Mouse (Mus musculus) retina, adult 2 months (tissue): ENCODE results near the gene Zfp646.

ENCODE experiments used
- DNase-seq: peaks from one replicate; pipeline ENCODE4 v3.0.0-alpha.2; 2012; ENCODE audit warnings: low read depth, low spot score

Gene Zfp646

DNA sequence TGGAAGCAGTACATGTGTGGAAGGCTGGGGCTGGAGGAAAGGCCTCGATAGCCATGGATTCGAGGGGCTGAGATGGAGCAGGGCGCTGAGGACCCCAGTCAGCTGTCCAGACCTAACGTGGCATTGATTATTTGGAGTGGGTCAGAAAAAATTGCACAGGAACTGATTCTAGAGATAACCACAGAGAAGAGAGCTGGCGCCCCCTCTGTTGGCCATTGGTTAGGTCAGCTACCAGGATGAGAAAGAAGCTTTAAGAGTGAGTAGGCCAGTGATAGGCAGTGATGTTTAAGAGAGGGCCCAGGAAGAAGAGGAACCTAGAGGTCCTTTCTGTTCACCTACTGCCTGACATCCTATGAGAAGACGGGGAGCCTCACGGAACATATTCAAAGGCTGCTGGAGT is 43.3 kb downstream of the Zfp646 start:
- DNase-seq: no peak

DNA sequence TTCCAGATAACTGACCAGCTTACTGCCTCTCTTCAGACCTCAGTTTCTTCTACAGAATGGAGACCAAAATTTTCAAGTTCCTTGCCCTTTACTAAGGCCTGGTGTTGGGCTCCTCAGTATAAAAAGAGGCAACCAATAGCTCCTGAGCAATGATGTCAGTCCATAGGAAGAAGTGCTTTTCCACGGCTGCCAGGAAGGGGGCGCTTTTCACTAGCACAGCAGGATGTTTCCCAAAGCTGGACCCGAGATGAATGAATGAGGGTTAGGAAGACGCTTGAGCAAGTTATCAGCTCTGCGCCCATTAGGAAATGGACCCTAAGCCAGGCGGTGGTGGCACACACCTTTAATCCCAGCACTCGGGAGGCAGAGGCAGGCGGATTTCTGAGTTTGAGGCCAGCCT is 45.5 kb downstream of the Zfp646 start:
- no peak for DNase-seq

DNA sequence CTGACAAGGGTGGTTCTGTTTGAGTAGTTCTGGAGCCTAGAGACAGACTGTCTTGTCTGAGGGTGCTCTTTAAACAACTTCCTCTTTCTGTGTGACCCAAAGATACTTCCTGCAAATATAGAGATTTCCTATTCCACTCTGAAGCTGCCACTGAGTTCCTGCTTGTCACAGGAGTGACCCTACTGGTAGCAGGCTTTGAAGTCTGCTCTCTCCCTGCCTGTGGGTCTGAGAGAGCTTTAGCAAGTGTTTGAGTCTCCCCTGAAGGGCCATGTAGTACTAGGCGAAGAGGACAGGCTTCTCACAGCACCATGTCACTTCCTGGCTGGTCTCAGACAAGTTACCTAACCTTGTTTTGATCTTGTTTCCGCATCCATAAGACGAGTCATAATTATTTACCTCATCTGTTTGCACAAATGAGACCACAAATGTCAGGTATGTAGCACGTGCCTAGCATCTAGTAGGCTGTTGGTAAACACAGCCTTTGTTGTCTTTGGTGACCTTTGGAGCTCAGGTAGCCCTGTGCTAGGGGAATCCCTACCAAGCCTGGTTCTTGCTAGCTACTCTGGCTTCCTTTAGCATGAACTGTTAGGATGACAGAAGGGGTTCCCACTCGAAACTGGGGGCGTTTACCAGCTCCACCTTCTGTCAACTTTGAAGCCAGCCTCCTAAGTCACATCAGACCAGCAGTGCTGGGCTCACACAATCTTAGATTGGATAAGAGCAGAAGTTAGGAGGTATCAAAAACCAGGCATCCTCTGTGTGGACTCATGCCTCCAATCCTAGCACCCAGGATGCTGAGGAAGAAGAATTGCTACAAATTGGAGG is 46.6 kb downstream of the Zfp646 start:
- DNase-seq: no peak

DNA sequence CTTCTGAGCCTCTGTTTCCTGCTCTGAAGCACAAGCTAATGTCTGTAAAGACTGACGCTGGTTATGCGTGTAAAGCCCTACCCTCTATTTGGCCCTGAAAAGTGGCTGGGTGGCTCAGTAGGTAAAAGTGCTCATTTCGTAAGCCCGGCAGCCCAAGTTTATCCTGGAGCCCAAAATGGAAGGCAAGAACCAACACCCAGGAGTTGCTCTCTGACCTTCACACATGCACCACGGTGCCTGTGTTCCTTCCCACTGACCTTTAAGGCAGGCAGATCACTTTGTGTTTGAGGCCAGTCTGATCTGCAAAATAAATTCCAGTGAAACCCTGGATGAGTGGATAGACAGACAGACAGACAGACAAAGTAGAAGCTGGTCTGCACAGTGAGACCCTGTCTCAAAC is 47.7 kb downstream of the Zfp646 start:
- no peak for DNase-seq

DNA sequence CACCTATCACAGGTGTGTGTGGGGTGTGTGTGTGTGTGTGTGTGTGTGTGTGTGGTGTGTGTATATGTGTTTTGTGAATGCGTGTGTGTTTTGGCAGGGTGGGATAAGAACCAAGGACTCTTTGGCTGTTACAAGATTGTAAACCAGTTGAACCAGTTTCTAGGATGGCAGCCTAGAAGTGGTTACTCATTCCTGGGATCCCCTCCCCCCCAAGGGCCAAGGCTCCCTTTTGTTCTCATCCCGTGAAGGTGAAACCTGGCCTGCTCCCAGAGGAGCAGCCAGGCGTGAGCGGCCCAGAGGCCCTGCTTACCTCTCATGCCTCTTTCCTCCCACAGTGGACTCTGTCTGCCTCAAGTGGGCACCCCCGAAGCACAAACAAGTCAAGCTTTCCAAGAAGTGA is 49.2 kb downstream of the Zfp646 start:
- DNase-seq: no peak

DNA sequence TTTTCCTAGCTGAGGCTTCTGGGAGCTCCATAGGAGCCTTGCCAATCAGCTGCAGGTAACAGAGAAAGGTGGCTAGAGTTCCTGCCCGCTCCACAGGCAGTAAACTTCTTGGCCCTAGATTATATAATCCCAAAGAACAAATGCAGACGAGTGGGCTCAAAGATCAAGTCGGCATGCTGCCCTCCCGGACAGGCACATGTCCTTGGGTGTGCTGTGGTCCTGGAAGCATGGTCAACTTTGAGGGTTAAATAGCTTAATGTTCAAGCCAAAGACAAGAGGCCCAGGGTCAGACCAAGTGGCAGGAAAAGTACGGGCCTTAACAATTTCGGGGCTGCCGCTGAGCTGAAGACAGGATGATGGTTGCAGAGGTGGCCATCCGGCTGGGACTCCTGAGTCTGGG is 50.0 kb downstream of the Zfp646 start:
- DNase-seq: no peak

DNA sequence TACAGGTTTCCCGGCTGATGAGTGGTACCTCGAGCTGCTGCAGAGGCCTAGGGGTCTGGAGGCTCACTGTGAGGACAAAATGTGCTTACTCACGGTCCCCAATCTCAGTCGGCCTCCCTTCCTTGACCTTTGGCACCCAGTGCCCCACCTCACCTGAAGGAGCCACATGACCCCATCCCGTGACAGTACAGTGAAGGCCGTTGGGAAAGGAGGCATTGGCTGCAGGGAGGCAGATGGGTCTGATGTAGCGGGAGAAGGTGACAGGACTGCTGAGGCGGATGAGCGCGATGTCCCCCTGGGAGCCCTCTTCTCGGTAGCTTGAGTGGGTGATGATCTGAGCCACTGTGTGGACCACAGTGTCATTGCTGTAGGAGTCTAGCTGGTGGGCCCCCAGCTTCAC is 50.8 kb downstream of the Zfp646 start:
- DNase-seq: no peak

DNA sequence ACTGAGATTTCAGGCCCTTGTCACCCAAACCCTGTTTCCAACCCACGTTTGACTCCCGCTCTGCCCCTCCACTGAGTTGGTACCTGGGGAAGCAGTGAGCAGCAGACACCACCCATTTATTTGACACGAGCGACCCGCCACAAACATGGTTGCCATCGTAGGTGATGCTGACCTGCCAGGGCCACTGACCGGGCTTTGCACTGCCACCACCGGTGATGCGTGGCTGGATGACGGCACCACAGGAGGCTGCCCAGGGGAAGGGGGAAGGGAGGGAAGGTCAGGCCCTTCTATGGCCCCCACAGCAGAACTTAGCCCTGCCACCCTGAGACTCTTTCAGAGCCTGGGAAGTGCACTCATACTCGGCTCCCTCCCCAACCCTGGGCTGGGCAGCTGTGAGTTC is 51.7 kb downstream of the Zfp646 start:
- no peak for DNase-seq

DNA sequence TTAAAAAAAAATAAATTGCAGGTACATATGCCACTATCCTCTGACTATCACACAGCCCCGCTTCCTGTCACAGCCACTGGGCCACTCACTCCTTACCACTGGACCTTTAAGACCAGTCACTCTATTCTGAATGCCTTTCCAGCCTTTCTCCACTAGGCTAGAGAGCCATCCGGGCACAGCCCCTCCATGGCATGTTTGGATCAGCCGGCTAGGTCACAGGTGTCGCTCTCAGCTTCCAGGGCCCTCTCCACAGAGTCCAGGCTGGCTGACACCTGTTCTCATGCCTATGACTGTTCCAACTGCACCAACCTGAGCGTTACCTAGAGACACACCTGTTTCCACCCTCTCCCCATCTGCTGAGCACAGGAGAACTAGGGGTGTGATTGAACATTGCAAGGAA is 52.6 kb downstream of the Zfp646 start:
- no peak for DNase-seq

DNA sequence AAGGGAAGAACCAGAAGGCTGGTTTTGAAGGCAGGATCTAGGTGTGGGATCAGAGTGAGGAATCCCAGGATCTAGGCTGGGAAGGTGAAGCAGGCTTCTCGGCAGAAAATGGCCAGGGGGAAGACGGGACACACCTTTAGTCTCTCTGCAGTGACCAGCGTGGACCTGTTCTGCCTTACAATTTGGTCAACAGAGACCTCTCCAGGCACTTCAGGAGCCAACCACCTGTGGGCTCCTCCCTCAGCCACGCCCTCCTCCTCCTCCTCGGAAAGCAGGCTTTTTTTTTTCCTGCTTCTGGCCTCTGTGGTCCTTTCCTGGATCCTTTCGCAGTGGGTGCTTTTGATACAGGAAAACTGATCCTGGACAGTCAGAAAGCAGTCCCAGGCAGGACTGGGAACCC is 53.9 kb downstream of the Zfp646 start, which contains the start of gene Prss8:
TSS of gene Prss8 (minus strand) at position 182 of the 400 bp plus-strand sequence.
- DNase-seq: no peak

DNA sequence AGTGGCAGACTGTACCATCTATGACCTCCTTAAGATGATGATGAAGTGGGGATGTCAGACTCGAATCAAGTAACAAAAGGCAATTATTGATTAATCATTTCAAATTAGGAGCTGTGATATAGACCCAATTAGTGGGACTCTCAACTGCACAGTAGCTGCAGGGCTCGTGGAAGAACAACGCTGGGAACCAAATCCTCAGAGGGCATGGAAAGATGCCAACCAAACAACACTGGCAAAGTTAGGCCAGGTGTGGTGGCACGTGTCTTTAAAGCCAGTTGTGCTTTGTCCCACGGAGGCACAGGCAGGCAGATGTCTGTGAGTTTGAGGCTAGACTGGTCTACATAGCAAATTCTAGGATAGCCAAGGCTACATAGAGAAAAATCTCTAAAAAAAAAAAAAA is 54.6 kb downstream of the Zfp646 start:
- DNase-seq: no peak

DNA sequence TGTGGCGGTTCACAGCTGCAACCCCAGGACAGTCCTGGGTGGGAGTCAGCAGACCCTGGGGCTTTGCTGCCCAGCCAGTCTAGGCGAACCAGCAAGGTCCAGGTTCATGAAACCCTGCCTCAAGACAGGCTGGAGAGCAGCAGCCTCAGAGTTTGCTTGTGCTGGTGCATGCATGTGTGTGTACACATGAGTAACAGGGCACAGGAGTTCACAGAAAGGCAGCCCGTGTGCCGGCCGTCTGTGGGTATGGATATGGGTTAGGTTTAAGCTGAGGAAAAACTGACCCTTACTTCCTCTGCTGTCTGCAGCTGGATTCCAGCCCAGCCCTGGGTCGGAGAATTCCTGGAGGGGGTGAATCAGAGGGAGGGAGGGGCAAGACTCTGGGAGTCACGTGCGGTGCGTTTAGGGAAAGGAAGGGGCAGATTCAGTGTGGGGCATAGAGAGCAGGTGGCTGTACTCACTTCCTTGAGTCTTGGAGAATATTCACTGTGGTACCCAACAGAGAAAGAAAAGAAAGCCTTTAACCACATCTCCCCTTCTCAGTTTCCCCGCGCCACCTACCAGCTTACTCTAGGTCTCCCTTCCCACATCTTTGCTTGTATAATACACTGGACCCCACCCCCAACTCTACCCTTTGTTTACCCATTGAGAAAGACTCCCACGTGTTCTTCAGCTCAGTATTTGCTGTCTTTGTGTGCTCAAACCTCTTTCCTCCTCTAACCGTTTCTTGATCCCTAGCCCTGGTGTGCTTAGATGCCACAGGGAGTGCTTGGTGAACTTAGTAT is 55.5 kb downstream of the Zfp646 start:
- no peak for DNase-seq

DNA sequence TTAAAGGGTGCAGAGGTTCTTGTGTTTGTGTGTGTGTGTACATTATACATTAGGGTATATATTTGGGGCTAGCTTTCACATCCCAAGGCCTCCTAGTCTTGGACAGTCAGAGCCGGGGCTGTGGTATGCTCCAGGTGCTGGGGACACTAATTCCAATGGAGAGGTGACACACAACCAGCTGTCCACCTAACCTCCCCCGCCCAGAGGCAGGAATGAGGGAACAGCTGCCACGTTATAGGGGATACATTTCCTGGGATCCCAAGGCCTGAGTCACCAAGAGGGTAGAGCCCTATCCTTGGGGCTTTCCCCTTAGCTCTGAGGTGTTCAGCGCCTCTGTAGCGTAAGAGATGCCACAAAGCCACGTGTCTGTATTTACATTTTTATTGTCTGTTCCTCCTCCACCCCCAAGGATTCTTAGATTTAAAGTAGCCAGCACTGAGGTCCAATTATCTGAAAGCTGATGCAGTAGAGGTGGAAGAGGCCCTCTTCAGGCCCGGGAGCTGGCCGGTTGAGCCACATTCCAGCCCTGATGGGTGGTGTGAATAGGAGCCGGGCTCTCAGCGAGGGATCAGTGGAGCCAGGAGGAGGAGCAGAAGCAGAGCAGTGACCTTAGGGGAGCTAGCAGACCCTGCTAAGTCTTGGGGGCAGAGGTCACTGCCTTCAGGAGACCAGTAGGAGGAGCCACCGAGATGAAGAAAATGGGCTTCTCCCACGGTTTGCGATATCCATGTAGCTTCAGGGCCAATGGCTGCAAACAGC is 56.4 kb downstream of the Zfp646 start:
- DNase-seq: no peak

DNA sequence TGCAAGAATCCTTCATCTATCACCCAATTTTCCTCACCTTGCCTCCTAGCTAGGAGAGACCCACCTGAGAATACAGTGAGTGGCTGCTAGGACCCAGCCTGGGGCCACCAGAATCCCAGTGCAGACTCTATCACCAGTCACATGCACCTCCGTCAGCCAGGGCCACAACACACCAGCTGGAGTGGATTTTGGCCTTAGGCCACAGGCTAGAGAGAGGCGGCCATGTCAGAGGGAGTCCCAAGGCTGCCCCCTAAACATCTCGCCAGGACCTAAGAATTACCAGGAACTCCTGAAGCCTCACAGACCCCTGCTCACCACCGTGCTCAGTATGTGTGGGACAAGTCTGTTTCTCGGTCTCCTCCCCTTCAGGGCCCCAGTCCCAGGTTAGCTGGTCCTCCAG is 58.1 kb downstream of the Zfp646 start:
- no peak for DNase-seq

DNA sequence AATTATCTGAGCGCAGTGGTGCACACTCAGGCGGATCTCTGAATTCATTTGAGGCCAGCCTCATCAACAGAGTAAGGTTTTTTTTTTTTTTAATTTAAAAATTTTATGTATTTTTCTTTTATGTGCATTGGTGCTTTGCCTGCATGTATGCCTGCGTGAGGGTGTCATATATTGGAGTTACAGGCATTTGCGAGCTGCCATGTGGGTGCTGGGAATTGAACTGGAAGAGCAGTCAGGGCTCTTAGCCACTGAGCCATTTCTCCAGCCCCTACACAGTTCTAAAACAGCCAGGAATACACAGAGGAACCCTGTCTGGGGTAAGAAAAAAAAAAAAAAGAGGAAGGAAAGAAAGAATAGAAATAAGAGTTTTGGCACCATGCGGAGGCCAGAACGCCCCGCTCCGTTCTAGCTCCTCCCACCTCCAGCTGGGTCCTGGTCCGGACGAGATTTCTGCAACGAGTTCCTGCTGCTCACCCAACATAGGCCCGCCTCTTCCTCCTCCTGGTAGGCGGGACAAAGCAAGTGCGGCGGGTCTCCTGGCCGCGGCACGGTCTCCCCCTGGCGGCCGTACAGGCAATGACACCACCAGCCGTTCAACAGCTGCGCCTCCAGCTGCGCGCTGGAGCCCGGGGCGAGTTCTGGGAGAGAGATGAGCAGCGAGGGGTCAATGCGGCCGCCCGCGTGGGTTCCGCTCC is 59.2 kb downstream of the Zfp646 start:
- DNase-seq: peak; percentile 88
